Comparison of ENCODE assay signal across 22 mouse cellular contexts in genomic region chr7:75868687-75869086, GRCm38 (mm10). TPM values are rescaled to one million over a fixed set of nuclear protein-coding genes. Genes with fewer than 3 reads are reported as not detected.
A peak's percentile ranks its signal among the peaks of the same experiment; 100 is the strongest.
DNase-seq lines count a peak whose midpoint lies in the region; ATAC-seq and TF ChIP-seq lines count a peak whose summit lies in the region.
"Had no signal": no experiment of that assay in that cellular context is flagged by ENCODE, and none has a peak within 500 bp of the region (broad histone marks: within the 10 kb centered on the region; RNA-seq: fewer than 3 reads in every experiment).

No protein-coding gene starts in this region.

- no peaks in the 10 kb centered on the region; the same call in 1 of the 2 replicates for H3K4me1 ChIP-seq in intestine, embryonic 16.5 days (ENCODE audit: control insufficient read depth, insufficient read depth, low read length)
- H3K4me1 ChIP-seq in intestine, embryonic 15.5 days (replicated peaks): no peaks in the 10 kb centered on the region
- peaks cover 3% of the 10 kb centered on the region; the same call in 1 of the 2 replicates for H3K4me1 ChIP-seq in lung, postnatal 0 days (ENCODE audit: insufficient read depth, low read depth, low read length)
- H3K4me1 ChIP-seq in intestine, postnatal 0 days (replicated peaks; ENCODE audit: control insufficient read depth, insufficient read depth, low read length): no peaks in the 10 kb centered on the region

- DNase-seq in lung, postnatal 0 days (ENCODE audit: low spot score): peak; percentile 28
- DNase-seq in lung, adult 18-20 months: no peak
- DNase-seq in frontal cortex, adult 2 months (ENCODE audit: extremely low spot score in 1 of 2, low spot score in 1 of 2): no peak
- DNase-seq: adrenal gland, adult 8-10 months; adrenal gland, postnatal 25 days; cerebellum, adult 11-12 months; cerebellum, adult 8-10 months; cerebellum, postnatal 36 days; forebrain, postnatal 0 days; gastrocnemius, postnatal 25 days; heart, adult 18-20 months; heart, postnatal 14 days; heart, postnatal 4 days had no signal

- no peak overlapping the region for H3K4me2 ChIP-seq in intestine, embryonic 16.5 days (ENCODE audit: low read depth, low read length)
- no peak overlapping the region for H3K4me2 ChIP-seq in intestine, embryonic 15.5 days (replicated peaks)
- no peak overlapping the region for H3K4me2 ChIP-seq in lung, postnatal 0 days (replicated peaks; ENCODE audit: low read depth, low read length)
- H3K4me2 ChIP-seq in intestine, postnatal 0 days (replicated peaks; ENCODE audit: low read depth): no peak overlapping the region
- H3K4me2 ChIP-seq: heart, embryonic 12.5 days; heart, embryonic 15.5 days; hindbrain, embryonic 12.5 days; hindbrain, embryonic 15.5 days had no signal

- no peak for TF ChIP-seq CTCF in lung, postnatal 0 days (IDR thresholded peaks at IDR 0.05)
- no peak for TF ChIP-seq CTCF in intestine, postnatal 0 days (IDR thresholded peaks at IDR 0.05; ENCODE audit: low read depth)

- H3K4me3 ChIP-seq in intestine, embryonic 16.5 days (ENCODE audit: low read length): no peak overlapping the region
- H3K4me3 ChIP-seq in intestine, embryonic 15.5 days (replicated peaks): no peak overlapping the region
- no peak overlapping the region for H3K4me3 ChIP-seq in lung, postnatal 0 days (ENCODE audit: low read depth, low read length)
- no peak overlapping the region for H3K4me3 ChIP-seq in intestine, postnatal 0 days (ENCODE audit: low read depth, low read length)
- H3K4me3 ChIP-seq: heart, embryonic 12.5 days; heart, embryonic 15.5 days; hindbrain, embryonic 12.5 days; hindbrain, embryonic 15.5 days had no signal

- peak; percentile 19; the same call in 1 of the 2 replicates for ATAC-seq in intestine, embryonic 16.5 days
- ATAC-seq in intestine, embryonic 15.5 days: no peak
- peak; percentile 28; the same call in 1 of the 2 replicates for ATAC-seq in lung, postnatal 0 days
- ATAC-seq in intestine, postnatal 0 days: peak; percentile 71
- ATAC-seq: activated CD4-positive, CD25-positive, alpha-beta regulatory T cell, adult 4 months; forebrain, embryonic 14.5 days; forebrain, postnatal 0 days had no signal

- TF ChIP-seq EP300 in lung, postnatal 0 days (IDR thresholded peaks at IDR 0.05): no peak

- H3K27me3 ChIP-seq in intestine, embryonic 16.5 days (replicated peaks; ENCODE audit: control insufficient read depth, insufficient read depth, low read length): no peaks in the 10 kb centered on the region
- no peaks in the 10 kb centered on the region for H3K27me3 ChIP-seq in intestine, embryonic 15.5 days (replicated peaks)
- no peaks in the 10 kb centered on the region for H3K27me3 ChIP-seq in lung, postnatal 0 days (replicated peaks; ENCODE audit: insufficient read depth, low read length)
- H3K27me3 ChIP-seq in intestine, postnatal 0 days (replicated peaks; ENCODE audit: control insufficient read depth, insufficient read depth, low read length): no peaks in the 10 kb centered on the region
- H3K27me3 ChIP-seq: heart, embryonic 12.5 days; heart, embryonic 15.5 days; hindbrain, embryonic 12.5 days; hindbrain, embryonic 15.5 days had no signal

- H3K36me3 ChIP-seq in intestine, embryonic 16.5 days (ENCODE audit: control insufficient read depth, insufficient read depth, low read length): peaks cover 28% of the 10 kb centered on the region
- peaks cover 20% of the 10 kb centered on the region for H3K36me3 ChIP-seq in intestine, embryonic 15.5 days
- peaks cover 22% of the 10 kb centered on the region; the same call in 1 of the 2 replicates for H3K36me3 ChIP-seq in lung, postnatal 0 days (ENCODE audit: insufficient read depth, low read length)
- peaks cover 49% of the 10 kb centered on the region for H3K36me3 ChIP-seq in intestine, postnatal 0 days (ENCODE audit: control insufficient read depth, insufficient read depth)

- H3K9me3 ChIP-seq in intestine, embryonic 16.5 days (ENCODE audit: control insufficient read depth, low read length): no peaks in the 10 kb centered on the region
- H3K9me3 ChIP-seq in intestine, embryonic 15.5 days: no peaks in the 10 kb centered on the region
- H3K9me3 ChIP-seq in lung, postnatal 0 days (ENCODE audit: low read length): no peaks in the 10 kb centered on the region
- H3K9me3 ChIP-seq in intestine, postnatal 0 days (ENCODE audit: control insufficient read depth): no peaks in the 10 kb centered on the region
- H3K9me3 ChIP-seq: heart, embryonic 15.5 days; hindbrain, embryonic 12.5 days; hindbrain, embryonic 15.5 days had no signal

- H3K9ac ChIP-seq in intestine, embryonic 16.5 days (ENCODE audit: low read depth, low read length): no peak overlapping the region
- H3K9ac ChIP-seq in intestine, embryonic 15.5 days: no peak overlapping the region
- no peak overlapping the region for H3K9ac ChIP-seq in lung, postnatal 0 days (replicated peaks; ENCODE audit: low read depth)
- no peak overlapping the region for H3K9ac ChIP-seq in intestine, postnatal 0 days (ENCODE audit: low read depth, low read length)
- H3K9ac ChIP-seq: forebrain, postnatal 0 days; heart, embryonic 12.5 days; heart, embryonic 15.5 days; hindbrain, embryonic 12.5 days; hindbrain, embryonic 15.5 days had no signal

- 64% methylated on average over 2 of the region's 2 CpGs for WGBS in intestine, embryonic 16.5 days
- 79% methylated on average over 2 of the region's 2 CpGs for WGBS in intestine, embryonic 15.5 days
- 66% methylated on average over 2 of the region's 2 CpGs for WGBS in lung, postnatal 0 days
- WGBS in intestine, postnatal 0 days: 59% methylated on average over 2 of the region's 2 CpGs

- no peak overlapping the region for H3K27ac ChIP-seq in intestine, embryonic 16.5 days (ENCODE audit: low read length)
- H3K27ac ChIP-seq in intestine, embryonic 15.5 days: no peak overlapping the region
- H3K27ac ChIP-seq in lung, postnatal 0 days (ENCODE audit: low read length): no peak overlapping the region
- H3K27ac ChIP-seq in intestine, postnatal 0 days (ENCODE audit: low read depth, low read length): no peak overlapping the region
- H3K27ac ChIP-seq: heart, embryonic 15.5 days; hindbrain, embryonic 12.5 days; hindbrain, embryonic 15.5 days had no signal

RNA-seq across cellular contexts. Expression of gene Klhl25, which starts 20.6 kb away (rescaled TPM):
- polyA plus RNA-seq in intestine, embryonic 16.5 days (2015; fragmentation: Nextera tagmentation; extraction: Ambion mirVana): 9.5 and 10.4 TPM in 2 replicates
- polyA plus RNA-seq in intestine, embryonic 15.5 days (2015; fragmentation: Nextera tagmentation; extraction: Ambion mirVana): 10.2 and 11.9 TPM in 2 replicates
- 13.9 and 17.7 TPM in 2 replicates for polyA plus RNA-seq in lung, postnatal 0 days (2015; fragmentation: Nextera tagmentation; extraction: Ambion mirVana)
- polyA plus RNA-seq in intestine, postnatal 0 days (2015; fragmentation: Nextera tagmentation; extraction: Ambion mirVana): 4.2 and 5.0 TPM in 2 replicates
- 8.7 and 9.0 TPM in 2 replicates for polyA plus RNA-seq in frontal cortex, adult 2 months (2012; rRNA removed)
